Mouse (Mus musculus): ENCODE measurements at regions not wholly inside any gene's neighbourhood (a gene's known extent, or its start where the extent isn't known, plus 50 kb on each side); places are given as distances from the start of the nearest gene placed in this dataset.

GRCm38 (mm10) chr16:20810322-20810721 lies 76.0 kb upstream of the Thpo start:
- CTCF ChIA-PET, result interaction anchor here in 2 of 4 experiments (0.6 to 1.2 kb wide), 2 partner anchors 9 to 388 kb away, joined by 3 to 11 read pairs; no protein-coding TSS in a partner anchor
- POLR2A ChIA-PET, result interaction anchor here in 3 of 4 experiments (0.6 to 0.8 kb wide), 3 partner anchors 8 to 22 kb away, joined by 3 to 7 read pairs (median 5); no protein-coding TSS in a partner anchor

GRCm38 (mm10) chr16:20808263-20808662 lies 74.0 kb upstream of the Thpo start:
- POLR2A ChIA-PET, result interaction anchor here in 3 of 4 experiments (0.6 to 5.7 kb wide), 8 partner anchors 10 to 21 kb away, joined by 3 to 51 read pairs (median 9); no protein-coding TSS in a partner anchor
- CTCF ChIA-PET, result interaction anchor here in 2 of 4 experiments (0.6 to 1.7 kb wide), 3 partner anchors 42 to 86 kb away, joined by 3 to 4 read pairs (median 3); no protein-coding TSS in a partner anchor

GRCm38 (mm10) chr16:20806739-20807138 lies 72.4 kb upstream of the Thpo start:
- POLR2A ChIA-PET, result interaction anchor here in 3 of 4 experiments (0.8 to 5.7 kb wide), 12 partner anchors 8 to 55 kb away, joined by 3 to 51 read pairs (median 4); no protein-coding TSS in a partner anchor
- CTCF ChIA-PET, result interaction anchor here in 2 of 4 experiments (1.2 to 1.7 kb wide), 3 partner anchors 45 to 89 kb away, joined by 3 to 4 read pairs (median 4); no protein-coding TSS in a partner anchor

- POLR2A ChIA-PET, result interaction anchor here in 3 of 4 experiments (0.7 to 5.7 kb wide), 21 partner anchors 8 to 1794 kb away, joined by 3 to 51 read pairs (median 5); no protein-coding TSS in a partner anchor
- CTCF ChIA-PET, result interaction anchor here in 3 of 4 experiments (0.5 to 1.7 kb wide), 7 partner anchors 15 to 393 kb away, joined by 3 to 8 read pairs (median 4); no protein-coding TSS in a partner anchor
Observed at GRCm38 (mm10) chr16:20805793-20806192, 71.5 kb upstream of the Thpo start.

- ChIA-PET CTCF (interaction anchor here (0.5 to 2.3 kb wide), 24 partner anchors 9 to 476 kb away, joined by 3 to 23 read pairs (median 6); partner anchors contain the start of genes Clcn2 (in 1 of the 4) and Polr2h (in 1 of the 4)), POLR2A (interaction anchor here in 3 of 4 experiments (0.6 to 5.7 kb wide), 29 partner anchors 9 to 735 kb away, joined by 3 to 51 read pairs (median 5); partner anchors contain the start of genes Polr2h (in 2 of the 3) and Clcn2 (in 1 of the 3))
Observed at GRCm38 (mm10) chr16:20805086-20805485, 70.8 kb upstream of the Thpo start.

DNA sequence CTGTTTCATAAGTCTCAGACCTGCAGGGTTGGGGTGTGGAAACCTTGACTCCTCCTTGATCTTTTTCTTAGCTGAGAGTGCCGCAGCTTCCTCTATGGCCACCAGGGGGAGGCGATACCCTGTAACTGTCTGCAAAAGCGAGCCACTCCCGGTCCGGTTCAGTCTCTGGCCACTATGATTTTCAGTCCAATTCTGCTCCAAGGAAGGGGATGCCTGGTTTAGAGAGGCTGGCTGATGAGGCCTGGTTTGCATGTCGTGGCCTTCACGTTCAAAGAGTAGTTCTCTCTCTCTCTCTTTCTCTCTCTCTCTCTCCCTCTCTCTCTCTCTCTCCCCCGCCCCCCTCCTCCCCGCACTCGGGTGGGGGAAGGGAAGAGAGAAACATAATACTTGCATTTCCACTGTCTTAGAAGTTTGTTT lies 70.3 kb upstream of the Thpo start:
- ChIA-PET CTCF (interaction anchor here (0.5 to 2.3 kb wide), 39 partner anchors 9 to 1028 kb away, joined by 3 to 23 read pairs (median 4); partner anchors contain the start of genes Clcn2 (in 1 of the 4) and Polr2h (in 1 of the 4)), POLR2A (interaction anchor here in 3 of 4 experiments (0.6 to 5.7 kb wide), 27 partner anchors 10 to 734 kb away, joined by 3 to 51 read pairs (median 5); partner anchors contain the start of genes Polr2h (in 2 of the 3) and Clcn2 (in 1 of the 3))

DNA sequence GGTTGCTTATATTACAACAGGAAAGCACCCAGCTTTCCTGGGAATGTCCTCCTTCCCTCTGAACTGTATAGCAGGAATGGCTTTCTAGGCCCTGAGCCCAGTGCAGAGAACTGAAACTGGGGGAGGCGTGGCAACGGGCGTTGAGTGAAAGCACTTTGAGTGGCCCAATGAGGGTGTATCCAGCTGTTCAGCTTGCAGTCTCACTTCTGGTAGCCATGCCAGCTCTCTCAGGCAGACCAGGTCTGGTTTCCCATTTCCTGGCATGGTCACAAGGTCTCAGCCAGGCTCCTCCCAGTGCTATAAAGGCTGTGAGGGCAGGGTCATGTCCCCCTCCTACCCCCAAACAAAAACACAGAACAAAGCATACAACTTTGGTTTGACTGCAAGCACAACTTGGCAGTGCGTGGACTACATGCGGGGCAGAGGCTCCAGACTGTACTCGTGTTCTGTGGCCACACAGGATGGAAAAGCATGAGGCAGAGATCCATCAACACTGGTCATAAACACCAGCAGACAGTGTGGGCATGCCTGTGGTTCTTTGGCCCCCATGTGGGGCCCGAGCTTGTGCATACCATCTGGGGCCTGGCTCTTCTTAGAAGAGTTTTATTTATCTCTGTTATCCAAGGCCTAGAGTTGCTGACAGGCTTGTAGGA lies 69.1 kb upstream of the Thpo start:
- ChIA-PET POLR2A (interaction anchor here in 3 of 4 experiments (0.5 to 5.7 kb wide), 13 partner anchors 10 to 402 kb away, joined by 3 to 51 read pairs (median 8); partner anchors contain the start of genes Clcn2 (in 2 of the 3), Polr2h (in 2 of the 3) and Ephb3 (in 1 of the 3)), CTCF (interaction anchor here in 2 of 4 experiments (0.7 to 2.3 kb wide), 7 partner anchors 10 to 442 kb away, joined by 3 to 23 read pairs (median 4); no protein-coding TSS in a partner anchor)

DNA sequence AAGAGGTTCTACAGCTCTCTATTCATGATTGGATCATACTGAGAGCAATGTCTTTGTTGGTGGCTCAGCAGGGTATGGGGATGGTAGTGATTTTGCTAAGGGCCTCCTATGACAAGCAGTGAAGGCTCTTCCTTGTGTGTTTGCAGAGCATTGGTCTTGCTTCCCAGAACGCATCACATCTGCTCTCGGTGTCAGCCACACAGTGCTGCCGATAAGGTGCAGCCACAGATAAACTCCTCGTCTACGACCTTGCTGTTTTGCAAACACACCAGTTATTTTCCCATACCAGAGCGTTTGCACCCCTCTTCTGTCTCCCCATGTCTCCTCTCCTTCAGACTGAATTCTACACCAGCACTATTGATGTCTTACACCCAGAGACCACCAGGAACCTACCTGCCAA lies 68.4 kb upstream of the Thpo start:
- CTCF ChIA-PET, result interaction anchor here in 2 of 4 experiments (0.7 to 2.3 kb wide), 2 partner anchors 10 kb away, joined by 4 to 23 read pairs; no protein-coding TSS in a partner anchor
- POLR2A ChIA-PET, result interaction anchor here in 3 of 4 experiments (0.5 to 5.7 kb wide), 8 partner anchors 10 to 402 kb away, joined by 3 to 51 read pairs (median 4); partner anchors contain the start of genes Clcn2 (in 1 of the 3), Ephb3 (in 1 of the 3) and Polr2h (in 1 of the 3)

DNA sequence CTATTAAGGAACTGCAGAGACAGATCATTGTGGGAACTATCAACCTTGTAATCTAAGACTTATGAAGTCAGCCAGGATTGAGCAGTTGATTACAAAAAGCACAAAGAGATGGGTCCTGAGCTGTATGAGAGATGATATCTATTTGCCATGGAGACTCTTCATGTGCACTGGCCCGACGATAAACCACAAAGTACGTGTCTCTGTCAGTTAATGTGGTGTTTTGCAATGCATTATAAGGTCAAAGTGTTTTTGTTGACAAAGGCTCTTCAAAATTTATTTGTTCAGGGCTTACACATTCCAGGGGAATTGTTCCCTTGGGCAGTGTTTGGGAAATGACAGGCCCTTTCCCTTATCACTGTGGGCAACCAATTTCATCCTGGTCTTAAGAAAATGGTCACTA lies 65.7 kb upstream of the Thpo start:
- ChIA-PET POLR2A (interaction anchor here in 2 of 4 experiments (0.9 kb wide), 2 partner anchors 9 to 30 kb away, joined by 4 read pairs; no protein-coding TSS in a partner anchor), CTCF (no interaction called here)

DNA sequence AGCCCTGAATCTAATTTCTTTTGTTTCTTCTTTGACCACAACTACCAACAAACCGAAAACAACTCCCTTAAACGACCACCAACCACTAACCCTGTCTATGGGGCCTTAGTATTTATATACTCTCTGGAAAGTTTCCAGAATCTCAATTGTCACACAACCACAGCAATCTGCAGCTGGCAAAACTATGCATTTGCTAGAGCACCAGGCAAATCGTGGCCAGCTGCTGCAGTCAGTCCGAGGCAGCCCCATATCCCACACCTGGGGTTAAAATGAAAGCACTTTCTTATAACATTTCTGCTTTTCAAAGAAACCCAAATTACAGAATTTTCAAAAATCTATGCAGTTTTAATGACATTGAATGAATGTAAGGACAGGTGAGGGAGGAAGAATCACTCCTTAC lies 63.8 kb upstream of the Thpo start:
- ChIA-PET POLR2A (interaction anchor here in 1 of 4 experiments (0.6 to 0.8 kb wide), 2 partner anchors 10 to 136 kb away, joined by 3 read pairs; no protein-coding TSS in a partner anchor), CTCF (no interaction called here)

GRCm38 (mm10) chr16:20794721-20795120 lies 60.4 kb upstream of the Thpo start:
- ChIA-PET POLR2A (interaction anchor here in 2 of 4 experiments (0.6 to 4.3 kb wide), 7 partner anchors 10 to 297 kb away, joined by 3 to 51 read pairs (median 4); no protein-coding TSS in a partner anchor), CTCF (interaction anchor here in 2 of 4 experiments (0.5 to 4.3 kb wide), 2 partner anchors 9 to 26 kb away, joined by 7 to 23 read pairs; no protein-coding TSS in a partner anchor)
